Mouse (Mus musculus): ENCODE results near the gene Sumf2.

Sumf2 gene

DNA sequence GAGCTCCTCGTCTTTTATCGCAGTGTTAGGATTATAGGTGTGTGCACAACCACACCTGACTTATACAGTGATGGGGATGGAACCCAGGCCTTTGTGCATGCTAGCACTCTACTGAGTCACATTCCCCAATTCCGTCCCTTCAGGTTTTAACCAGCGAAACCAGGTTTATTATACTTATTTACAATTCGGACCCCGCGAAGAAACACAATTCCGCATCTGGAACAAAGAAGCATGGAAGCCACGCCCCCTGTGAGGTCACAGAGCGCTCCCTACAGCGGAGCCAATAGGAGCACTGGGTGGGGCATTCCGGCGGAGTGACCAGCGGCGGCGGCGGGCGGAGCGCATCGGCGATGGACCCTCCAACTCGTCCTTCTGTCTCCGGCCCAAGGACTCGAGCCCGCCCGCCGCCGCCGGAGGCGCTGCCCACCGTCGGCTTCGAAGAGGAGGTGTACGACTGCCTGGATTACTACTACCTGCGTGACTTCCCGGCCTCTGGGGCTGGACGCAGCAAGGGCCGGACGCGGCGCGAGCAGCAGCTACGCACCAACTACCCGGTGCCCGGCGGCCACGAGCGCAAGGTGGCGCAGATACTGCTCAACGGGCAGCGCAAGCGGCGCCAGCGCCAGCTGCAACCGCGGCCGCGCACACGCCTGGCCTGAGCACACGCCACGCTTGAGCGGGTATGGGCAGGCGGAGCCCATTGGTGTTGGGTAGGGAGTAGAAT lies 61.6 kb downstream of the Sumf2 start, which contains the start of gene Nupr1l:
Gene Nupr1l (plus strand): TSS at position 299 of the 724 bp plus-strand sequence.
- peak; percentile 73 to 81 for DNase-seq (ENCODE audit: low spot score in 2 of 2)

DNA sequence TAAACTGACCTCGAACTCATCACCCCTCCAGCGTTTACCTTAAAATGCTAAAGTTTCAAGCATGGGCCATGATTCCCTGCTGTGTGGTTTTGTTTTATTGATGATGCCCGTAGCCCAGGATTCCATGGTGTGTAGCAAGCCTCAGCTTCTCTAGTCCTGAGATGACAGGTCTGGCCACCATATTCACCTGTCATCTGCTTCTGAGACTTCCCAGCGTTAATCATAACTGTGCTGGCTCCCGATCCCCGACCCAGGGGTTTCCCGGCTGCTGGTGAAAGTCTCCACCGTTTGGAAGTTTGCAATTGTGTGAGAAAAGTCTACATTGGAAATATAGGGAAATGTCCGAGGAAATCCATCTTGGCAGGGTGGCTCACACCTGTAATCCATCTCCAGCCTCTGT lies 62.4 kb downstream of the Sumf2 start:
- no peak for DNase-seq (ENCODE audit: low spot score in 2 of 2)

- no peak for DNase-seq (ENCODE audit: low spot score in 2 of 2)
Observed at GRCm38 (mm10) chr5:129909591-129909990, 62.8 kb downstream of the Sumf2 start.

Data from spleen, postnatal 14 days (tissue).